Mouse (Mus musculus): ENCODE measurements around the gene Clic1.

Clic1 gene

GRCm38 (mm10) chr17:35064951-35065947 lies 15.5 kb downstream of the Clic1 start, which contains the start of gene Ly6g6c:
Gene Ly6g6c (plus strand): TSS chr17:35065388.
- no peak for DNase-seq (ENCODE audit: low spot score in 2 of 2)

GRCm38 (mm10) chr17:35066084-35066483 lies 16.3 kb downstream of the Clic1 start, which contains the start of gene Mpig6b:
Gene Mpig6b (minus strand): TSS chr17:35066184.
- no peak for DNase-seq (ENCODE audit: low spot score in 2 of 2)

- DNase-seq (ENCODE audit: low spot score in 2 of 2): no peak
Measured at GRCm38 (mm10) chr17:35068213-35068914, 18.6 kb downstream of the Clic1 start.

GRCm38 (mm10) chr17:35070556-35071229 lies 20.9 kb downstream of the Clic1 start:
- DNase-seq (ENCODE audit: low spot score in 2 of 2): no peak

- DNase-seq (ENCODE audit: low spot score in 2 of 2): no peak
Measured at GRCm38 (mm10) chr17:35071454-35071853, 21.7 kb downstream of the Clic1 start.

- DNase-seq (ENCODE audit: low spot score in 2 of 2): no peak
Measured at GRCm38 (mm10) chr17:35074097-35074496, 24.3 kb downstream of the Clic1 start.

GRCm38 (mm10) chr17:35076507-35077176 lies 26.9 kb downstream of the Clic1 start, which contains the start of gene Ly6g6e:
Gene Ly6g6e (plus strand): TSS chr17:35076902.
- no peak for DNase-seq (ENCODE audit: low spot score in 2 of 2)

- no peak for DNase-seq (ENCODE audit: low spot score in 2 of 2)
Measured at GRCm38 (mm10) chr17:35077285-35077684, 27.5 kb downstream of the Clic1 start.

GRCm38 (mm10) chr17:35077786-35078233 lies 28.0 kb downstream of the Clic1 start, which contains the start of gene Ly6g6d:
Gene Ly6g6d (minus strand): TSS chr17:35078065.
- peak in 1 of 2 experiments; percentile 61 for DNase-seq (ENCODE audit: low spot score in 2 of 2)

GRCm38 (mm10) chr17:35079778-35080177 lies 30.0 kb downstream of the Clic1 start:
- DNase-seq (ENCODE audit: low spot score in 2 of 2): no peak

GRCm38 (mm10) chr17:35080248-35080647 lies 30.5 kb downstream of the Clic1 start:
- DNase-seq (ENCODE audit: low spot score in 2 of 2): no peak

GRCm38 (mm10) chr17:35080710-35081109 lies 30.9 kb downstream of the Clic1 start:
- DNase-seq (ENCODE audit: low spot score in 2 of 2): no peak

- DNase-seq (ENCODE audit: low spot score in 2 of 2): no peak
Measured at GRCm38 (mm10) chr17:35082841-35083576, 33.2 kb downstream of the Clic1 start.

GRCm38 (mm10) chr17:35083929-35084497 lies 34.2 kb downstream of the Clic1 start:
- DNase-seq (ENCODE audit: low spot score in 2 of 2): no peak

- DNase-seq (ENCODE audit: low spot score in 2 of 2): no peak
Measured at GRCm38 (mm10) chr17:35085208-35085865, 35.6 kb downstream of the Clic1 start, which contains the start of gene Ly6g6f. Gene Ly6g6f (minus strand): TSS chr17:35085610.

GRCm38 (mm10) chr17:35088151-35088550 lies 38.4 kb downstream of the Clic1 start:
- DNase-seq (ENCODE audit: low spot score in 2 of 2): no peak

- peak; percentile 95 for DNase-seq (ENCODE audit: low spot score in 2 of 2)
Measured at GRCm38 (mm10) chr17:35088825-35089644, 39.3 kb downstream of the Clic1 start, which contains the start of gene Abhd16a. Gene Abhd16a (plus strand): TSS chr17:35089263.

GRCm38 (mm10) chr17:35090166-35090932 lies 40.6 kb downstream of the Clic1 start:
- DNase-seq (ENCODE audit: low spot score in 2 of 2): peak; percentile 29 to 36

Data from heart, adult 9 months (tissue).